Mouse (Mus musculus): ENCODE data around the gene Ajuba. TPM values are rescaled to one million over a fixed set of nuclear protein-coding genes. Genes with fewer than 3 reads are reported as not detected.

The Ajuba gene
- total and polyA plus RNA-seq, 2 experiments from 2014 or later = 4.4 to 6.6 TPM

GRCm38 (mm10) chr14:54594055-54594454 is 16.7 kb upstream of the Ajuba start:
- TF ChIP-seq CTCF (IDR thresholded peaks at IDR 0.05; ENCODE audit: low read depth) = peak; percentile 24
- 90% methylated on average over 3 of the region's 3 CpGs for WGBS
- no peak overlapping the region for H3K9ac ChIP-seq

GRCm38 (mm10) chr14:54592319-54592934 is 15.1 kb upstream of the Ajuba start:
- no peak for TF ChIP-seq CTCF (IDR thresholded peaks at IDR 0.05; ENCODE audit: low read depth)
- H3K27me3 ChIP-seq (ENCODE audit: insufficient read depth, low read length) = no peaks in the 10 kb centered on the region
- ATAC-seq = peak; percentile 42
- no peak overlapping the region for H3K4me2 ChIP-seq (ENCODE audit: low read depth)
- peaks cover 4% of the 10 kb centered on the region; the same call in 1 of the 2 replicates for H3K36me3 ChIP-seq (ENCODE audit: insufficient read depth)
- DNase-seq = no peak
- WGBS = 49% methylated on average over 10 of the region's 10 CpGs
- peak overlapping the region; percentile 69 for H3K27ac ChIP-seq (ENCODE audit: low read depth, low read length)
- H3K4me1 ChIP-seq (ENCODE audit: insufficient read depth) = no peaks in the 10 kb centered on the region
- H3K9ac ChIP-seq = peak overlapping the region; percentile 22; the same call in 1 of the 2 replicates
- no peaks in the 10 kb centered on the region for H3K9me3 ChIP-seq (ENCODE audit: low read length)
- no peak overlapping the region for H3K4me3 ChIP-seq (ENCODE audit: low read depth, low read length)

More at GRCm38 (mm10) chr14:54594055-54594454, 16.7 kb upstream of the Ajuba start:
- H3K9me3 ChIP-seq (ENCODE audit: low read length) = no peaks in the 10 kb centered on the region
- ATAC-seq = no peak; the same call in 1 of the 2 replicates
- no peaks in the 10 kb centered on the region for H3K4me1 ChIP-seq (ENCODE audit: insufficient read depth)
- H3K27me3 ChIP-seq (ENCODE audit: insufficient read depth, low read length) = no peaks in the 10 kb centered on the region
- no peak overlapping the region for H3K27ac ChIP-seq (ENCODE audit: low read depth, low read length)
- H3K36me3 ChIP-seq (ENCODE audit: insufficient read depth) = peaks cover 4% of the 10 kb centered on the region; the same call in 1 of the 2 replicates
- no peak overlapping the region for H3K4me3 ChIP-seq (ENCODE audit: low read depth, low read length)
- H3K4me2 ChIP-seq (ENCODE audit: low read depth) = no peak overlapping the region
- no peak for DNase-seq

GRCm38 (mm10) chr14:54591056-54591455 is 13.7 kb upstream of the Ajuba start:
- WGBS = 90% methylated on average over 16 of the region's 16 CpGs
- DNase-seq = no peak
- no peaks in the 10 kb centered on the region for H3K27me3 ChIP-seq (ENCODE audit: insufficient read depth, low read length)
- H3K4me2 ChIP-seq (ENCODE audit: low read depth) = no peak overlapping the region
- H3K9ac ChIP-seq = no peak overlapping the region
- H3K4me3 ChIP-seq (ENCODE audit: low read depth, low read length) = no peak overlapping the region
- H3K27ac ChIP-seq (ENCODE audit: low read depth, low read length) = no peak overlapping the region
- no peaks in the 10 kb centered on the region for H3K9me3 ChIP-seq (ENCODE audit: low read length)
- TF ChIP-seq CTCF (IDR thresholded peaks at IDR 0.05; ENCODE audit: low read depth) = no peak
- H3K36me3 ChIP-seq (ENCODE audit: insufficient read depth) = peaks cover 4% of the 10 kb centered on the region; the same call in 1 of the 2 replicates
- no peaks in the 10 kb centered on the region for H3K4me1 ChIP-seq (ENCODE audit: insufficient read depth)
- no peak for ATAC-seq

GRCm38 (mm10) chr14:54583681-54584338 is 6.5 kb upstream of the Ajuba start:
- peak; percentile 64 for TF ChIP-seq CTCF (IDR thresholded peaks at IDR 0.05; ENCODE audit: low read depth)
- H3K27me3 ChIP-seq (ENCODE audit: insufficient read depth, low read length) = no peaks in the 10 kb centered on the region
- H3K9ac ChIP-seq = no peak overlapping the region
- H3K4me3 ChIP-seq (ENCODE audit: low read depth, low read length) = no peak overlapping the region
- ATAC-seq (peak; percentile 59), DNase-seq (peak; percentile 60)
- 41% methylated on average over 7 of the region's 7 CpGs for WGBS
- no peaks in the 10 kb centered on the region for H3K9me3 ChIP-seq (ENCODE audit: low read length)
- no peaks in the 10 kb centered on the region for H3K4me1 ChIP-seq (ENCODE audit: insufficient read depth)
- H3K4me2 ChIP-seq (ENCODE audit: low read depth) = no peak overlapping the region
- H3K27ac ChIP-seq (ENCODE audit: low read depth, low read length) = no peak overlapping the region
- peaks cover 11% of the 10 kb centered on the region for H3K36me3 ChIP-seq (ENCODE audit: insufficient read depth)

- no peak for DNase-seq
- no peak for TF ChIP-seq CTCF (IDR thresholded peaks at IDR 0.05; ENCODE audit: low read depth)
- no peaks in the 10 kb centered on the region for H3K4me1 ChIP-seq (ENCODE audit: insufficient read depth)
- no peaks in the 10 kb centered on the region for H3K27me3 ChIP-seq (ENCODE audit: insufficient read depth, low read length)
- H3K9ac ChIP-seq = no peak overlapping the region
- no peaks in the 10 kb centered on the region for H3K9me3 ChIP-seq (ENCODE audit: low read length)
- ATAC-seq = no peak
- 89% methylated on average over 9 of the region's 9 CpGs for WGBS
- H3K27ac ChIP-seq (ENCODE audit: low read depth, low read length) = no peak overlapping the region
- no peak overlapping the region for H3K4me3 ChIP-seq (ENCODE audit: low read depth, low read length)
- H3K4me2 ChIP-seq (ENCODE audit: low read depth) = no peak overlapping the region
- H3K36me3 ChIP-seq (ENCODE audit: insufficient read depth) = peaks cover 11% of the 10 kb centered on the region
These were observed 5.2 kb upstream of the Ajuba start for GRCm38 (mm10) chr14:54582536-54582935.

- H3K4me2 ChIP-seq (ENCODE audit: low read depth) = no peak overlapping the region
- ATAC-seq = no peak
- no peak overlapping the region for H3K9ac ChIP-seq
- no peak overlapping the region for H3K27ac ChIP-seq (ENCODE audit: low read depth, low read length)
- H3K9me3 ChIP-seq (ENCODE audit: low read length) = no peaks in the 10 kb centered on the region
- peaks cover 8% of the 10 kb centered on the region for H3K36me3 ChIP-seq (ENCODE audit: insufficient read depth)
- peaks cover 7% of the 10 kb centered on the region for H3K27me3 ChIP-seq (ENCODE audit: insufficient read depth, low read length)
- no peak for DNase-seq
- WGBS = 90% methylated on average over 7 of the region's 7 CpGs
- no peaks in the 10 kb centered on the region for H3K4me1 ChIP-seq (ENCODE audit: insufficient read depth)
- no peak overlapping the region for H3K4me3 ChIP-seq (ENCODE audit: low read depth, low read length)
- TF ChIP-seq CTCF (IDR thresholded peaks at IDR 0.05; ENCODE audit: low read depth) = no peak
These were observed 2.3 kb upstream of the Ajuba start for GRCm38 (mm10) chr14:54579638-54580037.

- DNase-seq = no peak
- H3K36me3 ChIP-seq (ENCODE audit: insufficient read depth) = peaks cover under 1% of the 10 kb centered on the region; the same call in 1 of the 2 replicates
- H3K9me3 ChIP-seq (ENCODE audit: low read length) = no peaks in the 10 kb centered on the region
- peak; percentile 38; the same call in 1 of the 2 replicates for ATAC-seq
- 2% methylated on average over 10 of the region's 10 CpGs for WGBS
- peak overlapping the region; percentile 84 for H3K4me2 ChIP-seq (ENCODE audit: low read depth)
- peak overlapping the region; percentile 52 for H3K4me3 ChIP-seq (ENCODE audit: low read depth, low read length)
- peak overlapping the region; percentile 40 for H3K9ac ChIP-seq
- peaks cover 14% of the 10 kb centered on the region for H3K27me3 ChIP-seq (ENCODE audit: insufficient read depth, low read length)
- TF ChIP-seq CTCF (IDR thresholded peaks at IDR 0.05; ENCODE audit: low read depth) = peak; percentile 67
- no peaks in the 10 kb centered on the region; the same call in 1 of the 2 replicates for H3K4me1 ChIP-seq (ENCODE audit: insufficient read depth)
- peak overlapping the region; percentile 24; the same call in 1 of the 2 replicates for H3K27ac ChIP-seq (ENCODE audit: low read depth, low read length)
These were observed 705 bp upstream of the Ajuba start for GRCm38 (mm10) chr14:54578063-54578462.
